Mouse (Mus musculus): ENCODE measurements around the gene U2af1l4. TPM values are rescaled to one million over a fixed set of nuclear protein-coding genes. Genes with fewer than 3 reads are reported as not detected.

Gene U2af1l4
- total RNA-seq, 2 experiments from 2014 or later = 50.6 to 56.7 TPM

DNA sequence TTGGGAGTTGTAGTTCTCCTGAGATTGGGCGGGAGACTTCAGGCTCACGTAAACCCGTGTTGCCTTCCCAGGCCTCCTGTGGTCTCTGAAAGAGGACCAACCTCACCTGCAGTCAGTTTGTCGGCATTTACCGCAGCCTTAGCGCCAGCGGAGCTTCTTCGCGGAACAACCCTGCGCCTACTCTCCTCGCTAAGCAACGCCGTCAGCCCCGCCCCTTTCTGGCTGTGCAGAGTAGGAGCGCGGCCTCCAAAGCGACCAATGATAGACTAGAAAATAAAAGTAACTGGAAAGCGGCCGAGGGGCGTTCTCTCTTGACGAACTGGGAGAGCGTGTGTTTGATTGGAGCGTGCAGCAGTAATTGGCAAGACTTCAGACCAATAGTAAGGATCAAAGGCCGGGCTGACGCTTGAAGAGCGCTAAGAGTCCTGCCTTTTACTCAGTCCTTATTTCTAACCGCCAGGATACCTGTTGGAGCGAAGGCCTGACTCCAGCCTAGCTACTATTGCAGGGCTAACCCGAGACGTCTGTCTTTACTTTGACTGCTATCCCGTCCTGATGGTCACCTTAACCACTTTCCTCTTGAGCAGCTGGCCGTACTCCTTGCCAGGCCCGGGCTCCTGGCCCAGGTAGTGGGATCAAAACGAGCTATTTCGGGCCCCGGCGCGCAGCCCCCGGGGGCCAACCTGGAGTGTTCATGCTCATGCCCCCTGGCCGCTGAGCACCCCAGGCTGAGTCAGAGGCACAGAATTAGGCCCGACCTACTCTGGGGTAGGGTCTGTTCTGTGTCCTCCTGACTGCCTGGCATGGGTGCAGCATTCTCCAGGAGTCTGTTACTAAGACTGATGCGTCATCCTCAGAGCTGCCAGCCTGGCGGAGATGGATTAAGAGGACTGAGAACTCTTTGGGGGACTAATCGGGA is 10.7 kb upstream of the U2af1l4 start, which contains the start of the genes Hspb6 and Proser3:
Gene Hspb6, plus strand, starts transcription at position 77 of the 919 bp plus-strand sequence.
Gene Proser3, minus strand, starts transcription at position 198 of the 919 bp plus-strand sequence.
- peak; percentile 98 for DNase-seq
- intact Hi-C loops (cut with DNase I) = no loop called here

DNA sequence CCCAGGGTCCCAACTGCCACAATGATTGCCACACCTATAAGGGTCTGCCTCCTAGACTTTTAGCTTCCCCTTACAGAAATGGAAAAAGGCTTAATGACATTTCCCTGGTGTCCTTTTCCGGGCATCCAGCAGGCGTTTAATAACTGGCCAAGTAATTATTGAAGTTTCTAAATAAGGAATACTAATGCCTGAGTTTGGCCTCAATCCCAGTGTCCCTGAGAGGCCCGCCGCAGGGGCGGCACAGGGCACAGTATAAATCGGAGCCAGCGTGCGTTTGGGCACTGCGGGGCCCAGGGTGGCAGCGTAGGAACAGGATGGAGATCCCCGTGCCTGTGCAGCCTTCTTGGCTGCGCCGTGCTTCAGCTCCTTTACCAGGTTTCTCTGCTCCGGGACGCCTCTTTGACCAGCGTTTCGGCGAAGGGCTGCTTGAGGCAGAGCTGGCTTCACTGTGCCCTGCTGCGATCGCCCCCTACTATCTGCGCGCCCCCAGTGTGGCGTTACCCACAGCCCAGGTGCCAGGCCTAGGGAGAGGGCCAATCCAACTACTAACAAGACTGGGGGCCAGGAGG is 10.0 kb upstream of the U2af1l4 start:
- DNase-seq = no peak
- intact Hi-C loops (cut with DNase I) = no loop called here

DNA sequence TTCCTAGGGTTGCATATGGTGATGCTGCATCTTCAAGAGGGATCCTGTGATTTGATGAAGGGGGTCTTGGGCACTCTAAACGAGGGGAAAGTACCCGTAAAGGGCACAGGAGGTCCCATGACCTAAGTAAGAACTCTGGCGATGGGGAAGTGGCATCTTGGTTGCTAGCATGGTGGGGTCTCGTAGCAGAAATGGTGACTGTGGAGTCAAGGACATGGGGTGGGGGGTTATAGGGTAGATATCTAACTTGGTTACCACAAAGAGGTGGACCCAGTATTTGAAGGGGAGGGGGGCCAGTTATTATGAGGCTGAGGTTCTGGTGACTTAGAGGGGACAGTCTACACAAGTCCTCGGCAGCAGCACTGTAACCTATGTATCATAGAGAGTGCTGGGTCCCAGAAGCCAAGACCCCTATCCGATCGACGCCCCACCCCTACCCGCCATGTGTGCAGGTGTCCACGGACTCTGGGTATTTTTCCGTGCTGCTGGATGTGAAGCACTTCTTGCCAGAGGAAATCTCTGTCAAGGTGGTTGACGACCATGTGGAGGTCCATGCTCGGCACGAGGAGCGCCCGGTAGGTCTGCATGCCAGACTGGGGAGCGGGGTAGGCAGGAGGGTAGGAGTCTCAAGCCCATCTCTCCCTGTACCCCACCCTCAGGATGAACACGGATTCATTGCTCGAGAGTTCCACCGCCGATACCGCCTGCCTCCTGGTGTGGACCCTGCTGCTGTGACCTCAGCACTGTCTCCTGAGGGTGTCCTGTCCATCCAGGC is 9.1 kb upstream of the U2af1l4 start:
- intact Hi-C loops (cut with DNase I) = no loop called here
- DNase-seq = no peak

DNA sequence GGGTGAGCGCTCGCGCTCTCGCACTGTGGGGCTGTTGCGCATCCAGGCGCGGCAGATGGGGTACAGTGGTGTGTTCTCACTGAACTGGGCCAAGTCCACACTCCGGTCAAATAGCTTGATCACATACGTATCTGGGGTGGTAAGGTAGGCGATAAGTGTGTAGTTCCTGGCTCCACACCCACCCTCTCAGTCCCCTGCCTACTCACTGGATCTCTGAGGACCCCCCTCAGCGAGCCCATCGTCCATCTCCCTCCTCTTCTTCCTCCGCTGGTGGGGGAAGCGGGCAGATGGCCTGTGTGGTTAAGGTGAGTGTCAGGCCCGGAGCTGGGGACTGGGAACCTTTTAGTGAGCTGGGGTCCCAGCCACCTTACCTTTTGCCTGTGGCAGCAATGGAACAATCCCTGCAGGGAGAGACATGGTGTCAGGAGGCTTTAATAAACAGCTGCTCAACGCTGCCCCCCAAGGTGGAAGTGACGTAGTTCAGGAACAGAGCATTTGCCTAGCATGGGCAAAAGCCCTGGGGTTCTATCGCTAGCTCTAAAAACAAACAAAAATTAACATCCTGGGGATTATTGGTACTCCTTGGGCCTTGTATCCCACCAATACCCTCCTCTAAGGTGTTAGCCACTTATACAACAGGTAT is 6.1 kb upstream of the U2af1l4 start:
- DNase-seq = no peak
- intact Hi-C loops (cut with DNase I) = no loop called here

DNA sequence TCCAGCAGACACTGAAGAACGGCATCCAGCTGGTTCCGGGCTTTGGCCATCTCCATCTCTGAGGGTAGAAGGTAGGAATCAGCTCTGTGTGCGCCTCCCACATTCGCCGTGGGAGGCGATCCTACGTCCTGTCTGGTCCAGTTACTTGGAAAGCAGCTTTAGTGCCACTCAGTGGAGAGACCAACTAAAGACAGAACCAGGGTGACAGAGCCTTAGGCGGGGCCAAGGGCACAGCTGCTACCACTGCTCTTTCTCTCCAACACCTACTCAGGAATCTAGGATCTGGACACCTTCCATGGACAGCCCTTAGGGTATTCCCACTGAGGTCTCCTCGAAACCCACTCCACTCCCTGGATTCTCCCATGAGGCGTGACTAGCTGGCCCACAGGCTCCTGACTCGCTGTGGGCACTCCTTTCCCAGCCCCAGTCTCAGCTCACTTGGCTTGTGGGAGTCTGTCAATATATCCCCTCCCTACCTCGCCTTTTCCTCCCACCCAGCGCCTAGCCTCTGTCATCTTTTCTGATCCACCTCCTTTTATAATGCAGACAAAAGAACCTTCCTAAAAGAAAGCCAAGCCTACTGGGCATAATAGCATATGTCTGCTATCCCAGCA is 5.1 kb upstream of the U2af1l4 start:
- intact Hi-C loops (cut with DNase I) = no loop called here
- DNase-seq = no peak

DNA sequence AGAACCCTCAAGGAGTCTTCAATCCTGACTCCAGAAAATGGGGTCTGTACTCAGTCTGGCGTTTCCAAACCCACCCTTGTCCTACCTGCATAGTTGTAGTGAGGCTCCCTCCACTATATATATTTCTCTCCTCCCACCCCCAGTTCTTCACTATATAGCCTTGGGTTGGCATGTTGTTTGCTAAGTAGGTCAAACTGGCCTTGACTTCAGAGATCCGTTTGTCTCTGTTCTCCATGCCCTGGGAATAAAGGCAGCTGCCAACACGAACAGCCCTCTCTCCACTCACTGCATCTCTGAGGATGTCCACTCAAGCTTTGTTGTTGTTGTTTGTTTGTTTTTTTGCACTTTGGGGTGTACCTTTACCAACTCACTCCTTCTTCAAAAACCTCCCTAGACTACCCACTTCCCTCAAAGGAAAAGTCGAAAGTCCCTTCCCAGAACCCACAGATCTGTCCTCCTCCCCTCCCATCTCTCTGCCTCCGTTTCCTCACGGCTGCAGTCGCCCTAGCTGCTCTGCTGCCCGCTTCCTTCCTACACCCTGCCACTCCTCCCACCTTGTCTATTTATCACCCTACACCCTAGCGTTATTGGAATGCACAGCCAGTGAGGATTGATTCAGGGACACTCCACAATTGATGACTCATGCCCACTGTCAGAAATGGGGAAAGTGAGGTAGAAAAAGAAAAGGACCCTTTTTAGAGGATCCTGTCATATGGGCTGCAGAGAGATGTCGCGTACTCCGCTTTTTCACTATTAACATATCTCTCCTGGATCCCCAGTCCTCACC is 4.3 kb upstream of the U2af1l4 start:
- DNase-seq = no peak
- intact Hi-C loops (cut with DNase I) = no loop called here

DNA sequence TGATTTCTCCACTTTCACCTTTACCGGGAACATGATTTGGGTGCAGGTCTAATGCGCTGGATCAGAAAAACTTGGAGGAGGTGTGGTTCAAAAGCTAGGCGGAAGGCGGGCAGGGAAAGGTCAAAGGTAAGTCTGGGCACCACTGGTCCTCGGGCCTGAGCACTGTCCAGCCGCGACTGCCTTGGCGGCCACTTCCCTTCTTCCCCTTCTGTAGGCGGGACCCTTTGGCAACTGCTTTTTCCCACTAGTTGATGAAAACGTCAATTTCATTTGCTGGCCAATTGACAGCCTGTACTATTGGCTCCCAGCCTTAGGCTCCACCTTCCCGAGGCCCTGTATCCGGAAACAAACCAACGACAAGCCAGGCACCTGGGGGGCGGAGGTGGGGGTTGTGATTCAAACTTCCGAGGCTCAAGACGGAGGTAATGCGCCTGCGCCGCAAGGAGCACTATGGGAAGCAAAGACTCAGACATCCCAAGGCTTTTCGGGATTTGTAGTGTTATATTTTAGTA is 3.6 kb upstream of the U2af1l4 start, which contains the start of gene Lin37:
Gene Lin37, minus strand, starts transcription at position 396 of the 512 bp plus-strand sequence.
- DNase-seq = peak; percentile 99
- intact Hi-C loops (cut with DNase I) = no loop called here

DNA sequence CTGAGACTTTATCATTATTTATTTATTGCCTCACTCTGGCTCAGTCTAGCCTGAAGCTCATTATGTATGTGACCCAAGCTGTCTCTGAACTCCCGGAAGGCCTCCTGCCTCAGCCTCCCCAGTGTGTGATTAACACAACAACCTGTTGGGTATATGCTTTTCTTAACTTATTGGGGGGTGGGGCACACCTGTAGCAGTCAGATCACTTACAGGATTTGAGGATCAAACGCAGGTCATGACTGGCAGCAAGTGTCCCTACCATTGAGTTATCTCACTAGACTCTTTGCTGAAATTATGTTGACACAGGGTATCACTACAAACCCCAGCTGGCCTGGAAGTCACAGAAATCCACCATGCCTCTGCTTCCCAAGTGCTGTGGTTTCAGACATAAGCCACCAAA is 2.8 kb upstream of the U2af1l4 start:
- intact Hi-C loops (cut with DNase I) = no loop called here
- no peak for DNase-seq

DNA sequence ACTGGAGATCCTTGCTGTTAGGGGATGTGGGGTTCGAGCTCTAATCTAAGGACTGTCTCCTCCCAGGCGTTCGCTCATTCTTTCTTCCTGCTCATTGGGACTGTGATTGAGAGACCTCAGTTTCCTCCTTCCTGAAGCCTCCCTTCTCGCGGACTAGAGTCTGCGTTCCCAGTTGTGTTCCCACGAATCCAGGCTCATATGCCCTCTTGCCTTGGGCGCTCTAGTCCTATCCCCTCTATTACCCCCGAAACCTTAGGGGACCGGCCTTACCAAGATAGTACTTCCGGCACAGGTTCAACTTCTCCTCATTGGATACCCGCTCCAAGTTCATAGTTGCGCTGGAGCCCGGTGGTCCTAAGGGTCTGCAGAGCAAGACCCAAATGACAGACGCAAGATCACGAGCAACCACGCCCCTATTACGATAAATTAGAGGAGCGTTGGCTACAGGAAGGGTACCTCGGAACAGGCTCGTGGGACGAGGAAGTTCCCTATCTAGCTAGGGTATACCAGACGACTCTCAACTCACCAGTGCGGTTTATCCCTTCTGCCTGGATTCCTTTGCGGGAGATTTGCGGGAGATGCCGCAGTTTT is 480 bp upstream of the U2af1l4 start:
- no peak for DNase-seq
- intact Hi-C loops (cut with DNase I) = no loop called here

DNA sequence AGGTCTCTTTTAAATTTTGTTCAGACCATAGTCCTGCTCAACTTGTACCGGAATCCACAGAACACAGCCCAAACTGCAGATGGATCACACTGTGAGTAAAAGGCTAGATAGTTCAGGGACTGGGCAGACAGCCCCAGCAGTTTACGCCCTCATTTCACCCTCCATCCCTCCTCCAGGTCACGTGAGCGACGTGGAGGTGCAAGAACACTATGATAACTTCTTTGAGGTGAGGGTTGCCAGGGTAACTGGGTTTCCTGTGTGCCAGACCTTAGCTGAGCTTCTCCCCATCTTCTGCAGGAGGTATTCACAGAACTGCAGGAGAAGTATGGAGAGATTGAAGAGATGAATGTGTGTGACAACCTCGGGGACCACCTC is 792 bp downstream of the U2af1l4 start:
- no peak for DNase-seq
- intact Hi-C loops (cut with DNase I) = no loop called here

DNA sequence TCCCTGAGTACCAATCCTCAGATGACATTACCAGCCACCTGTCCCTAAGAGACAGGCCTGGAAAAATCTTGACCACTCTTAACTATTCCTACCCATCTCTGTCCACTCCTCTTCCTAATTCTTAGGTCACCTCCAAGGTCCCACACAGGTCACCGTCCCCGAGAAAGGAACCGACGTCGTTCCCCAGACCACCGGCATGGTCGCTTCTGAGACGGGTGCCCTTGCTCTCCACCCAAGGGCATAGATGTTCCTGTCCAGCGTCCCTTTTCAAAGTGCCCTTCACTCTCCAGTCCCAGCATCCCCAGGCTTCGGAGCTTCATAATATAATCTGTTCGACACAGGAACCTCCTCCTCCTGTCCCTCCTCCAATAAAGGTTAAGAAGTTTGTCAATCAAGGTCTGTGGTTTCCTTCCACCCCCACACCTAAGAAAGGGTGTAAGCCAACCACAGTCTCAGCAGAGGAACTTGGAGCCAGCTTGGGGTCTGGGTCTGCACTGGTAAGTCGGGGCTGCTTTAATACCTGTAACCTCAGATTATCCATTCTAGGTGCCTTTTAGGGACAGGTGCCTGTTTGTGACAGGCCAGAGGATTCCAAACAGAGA is 2.0 kb downstream of the U2af1l4 start, which contains the start of gene Igflr1:
Gene Igflr1, plus strand, starts transcription at position 458 of the 602 bp plus-strand sequence.
- intact Hi-C loops (cut with DNase I) = no loop called here

DNA sequence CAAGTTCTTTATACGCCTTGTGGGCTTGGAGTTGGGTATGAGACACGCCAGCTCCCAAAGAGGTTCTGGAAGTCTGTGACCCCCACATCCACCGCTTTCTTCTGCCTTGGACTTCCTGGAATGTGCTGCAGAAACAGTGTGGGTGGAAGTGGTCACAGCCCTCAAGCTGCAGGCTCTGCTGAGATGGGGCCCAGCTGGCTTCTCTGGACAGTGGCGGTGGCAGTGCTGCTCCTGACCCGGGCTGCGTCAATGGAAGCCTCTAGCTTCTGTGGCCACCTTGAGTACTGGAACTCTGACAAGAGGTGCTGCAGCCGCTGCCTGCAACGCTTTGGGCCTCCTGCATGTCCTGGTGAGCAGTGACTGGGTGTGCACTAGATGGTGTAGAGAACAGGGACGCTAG is 2.9 kb downstream of the U2af1l4 start:
- DNase-seq = no peak
- intact Hi-C loops (cut with DNase I) = no loop called here

More for the DNA sequence above, 2.0 kb downstream of the U2af1l4 start, which contains the start of gene Igflr1:
- DNase-seq = no peak

DNA sequence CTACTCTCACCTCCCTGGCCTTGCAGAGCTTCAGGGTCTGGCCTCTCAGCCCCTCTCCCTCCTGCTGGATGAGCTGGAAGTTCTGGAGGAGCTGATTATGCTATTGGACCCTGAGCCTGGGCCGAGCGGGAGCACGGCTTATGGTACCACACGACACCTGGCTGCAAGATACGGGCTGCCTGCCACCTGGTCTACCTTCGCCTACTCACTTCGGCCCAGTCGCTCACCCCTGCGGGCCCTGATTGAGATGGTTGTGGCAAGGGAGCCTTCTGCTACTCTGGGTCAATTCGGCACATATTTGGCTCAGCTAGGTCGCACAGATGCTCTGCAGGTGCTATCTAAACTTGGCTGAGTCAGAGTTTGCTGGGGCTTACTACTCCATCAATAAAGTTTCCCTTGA is 4.5 kb downstream of the U2af1l4 start:
- intact Hi-C loops (cut with DNase I) = no loop called here
- DNase-seq = no peak

DNA sequence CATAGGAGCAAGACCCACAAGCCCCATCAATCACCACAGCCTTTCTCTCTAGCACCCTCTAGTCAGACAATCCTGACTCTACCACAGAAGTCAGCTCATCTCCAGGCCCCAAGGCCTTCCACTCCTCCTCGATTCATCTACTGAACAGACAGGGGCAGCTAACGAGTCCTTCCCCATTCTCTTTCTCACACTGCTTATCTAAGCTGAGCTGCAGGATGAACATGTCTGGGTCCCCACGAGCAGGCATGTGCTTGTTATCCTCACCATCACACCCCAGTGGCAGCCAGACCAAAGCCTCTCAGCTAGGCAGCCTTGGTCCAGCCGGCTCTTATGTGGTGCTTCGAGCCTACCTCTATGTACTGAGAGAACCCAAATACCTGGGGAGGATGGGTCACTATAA is 9.3 kb downstream of the U2af1l4 start:
- no peak for DNase-seq
- intact Hi-C loops (cut with DNase I) = no loop called here

DNA sequence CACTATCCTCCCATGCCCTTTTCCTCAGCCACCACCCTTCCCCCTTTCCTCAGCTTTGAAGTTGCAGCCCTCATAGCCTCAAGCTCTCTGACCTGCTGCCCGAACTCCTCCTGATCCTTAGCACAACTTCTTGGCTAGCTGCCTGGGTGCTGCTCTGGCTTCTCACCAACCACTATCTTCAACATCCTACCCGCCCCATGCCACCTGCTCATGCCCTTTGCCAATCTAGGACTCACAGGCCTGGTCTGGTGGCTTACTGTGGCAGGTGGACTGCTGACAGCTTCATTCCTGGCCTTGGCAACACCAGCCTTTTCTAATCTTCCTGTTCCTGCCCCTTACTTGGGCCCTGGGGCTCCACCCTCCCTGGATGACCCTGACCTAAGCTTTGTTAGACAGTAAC is 9.9 kb downstream of the U2af1l4 start:
- intact Hi-C loops (cut with DNase I) = no loop called here
- DNase-seq = peak; percentile 66

DNA sequence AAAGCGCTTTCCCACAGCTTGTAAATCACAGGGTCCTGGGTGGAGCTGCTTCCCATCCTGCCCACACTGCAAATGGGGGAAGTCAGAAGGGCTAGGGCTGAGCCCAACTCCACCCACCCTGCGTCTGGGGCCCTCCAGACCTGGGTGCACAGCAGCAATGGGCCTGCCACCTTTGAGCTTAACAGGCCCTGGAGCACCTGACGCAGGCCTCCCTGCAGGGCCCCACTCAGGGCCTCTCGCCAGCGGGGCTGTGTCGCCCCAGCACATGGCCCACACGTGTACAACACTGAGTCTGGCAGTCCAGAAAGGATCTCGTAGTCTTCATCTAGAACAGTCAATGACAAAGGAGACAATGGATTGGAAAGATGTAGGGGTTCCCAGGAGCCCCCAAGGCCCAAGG is 16.8 kb downstream of the U2af1l4 start:
- no peak for DNase-seq
- intact Hi-C loops (cut with DNase I) = no loop called here

DNA sequence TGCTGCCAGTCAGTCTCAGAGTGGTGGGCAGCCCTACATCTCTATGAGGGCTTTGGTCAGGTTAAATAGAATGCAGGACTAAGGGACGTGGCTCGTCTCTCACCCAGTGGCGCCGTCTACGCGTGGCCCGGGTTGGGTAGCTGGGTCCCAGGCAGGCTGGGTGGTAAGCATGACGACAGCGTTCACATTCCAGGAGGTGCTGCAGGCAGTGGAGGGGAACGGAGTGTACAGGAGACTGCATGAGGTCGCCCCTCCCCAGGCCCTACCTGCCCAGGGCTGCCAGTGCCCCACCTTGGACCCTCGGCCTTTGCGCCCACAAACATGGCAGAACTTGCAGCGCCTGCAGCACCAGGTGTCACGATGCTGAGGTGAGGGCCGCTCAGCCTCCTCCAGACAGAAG is 18.4 kb downstream of the U2af1l4 start:
- DNase-seq = no peak
- intact Hi-C loops (cut with DNase I) = no loop called here

DNA sequence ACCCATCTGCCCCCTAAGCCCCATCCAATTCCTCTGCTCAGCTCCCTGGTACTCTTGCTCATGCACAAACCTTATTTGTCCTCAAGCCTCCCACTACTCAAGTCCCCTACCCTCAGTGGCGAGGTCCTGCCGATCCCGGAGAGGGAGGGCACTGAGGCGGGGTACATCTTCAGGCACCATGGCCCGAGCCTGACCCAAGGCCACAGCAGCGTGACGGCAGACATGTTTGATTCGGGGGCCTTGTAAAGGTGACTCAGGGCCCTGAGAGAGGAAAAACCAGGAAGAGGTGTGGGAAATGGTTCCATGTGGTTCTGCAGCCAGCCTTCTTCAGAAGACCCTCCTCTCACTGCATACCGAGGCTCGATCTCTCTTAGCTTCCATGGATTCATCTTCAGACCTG is 21.2 kb downstream of the U2af1l4 start:
- intact Hi-C loops (cut with DNase I) = no loop called here
- DNase-seq = no peak

DNA sequence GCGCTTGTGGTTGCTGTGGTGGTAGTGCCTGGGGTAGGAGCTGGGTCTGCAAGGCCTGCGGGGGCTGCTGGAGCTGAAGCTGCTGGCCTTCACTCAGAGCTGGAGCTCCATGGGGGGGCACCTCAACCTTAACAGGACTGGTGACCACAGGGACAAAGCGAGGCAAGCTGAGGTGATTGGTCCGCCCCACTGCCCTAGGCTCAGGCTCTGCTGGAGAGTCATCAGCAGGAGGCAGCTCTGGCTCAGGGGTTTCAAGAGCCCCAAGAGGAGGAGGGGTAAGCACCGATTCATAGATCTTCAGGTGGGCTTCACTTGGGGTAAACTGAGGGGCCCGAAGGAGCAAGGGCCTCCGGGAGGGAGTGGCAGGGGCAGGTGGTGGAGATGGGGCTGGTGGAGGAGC is 22.1 kb downstream of the U2af1l4 start:
- intact Hi-C loops (cut with DNase I) = no loop called here
- DNase-seq = no peak
